Mouse (Mus musculus) thymus, postnatal 0 days (tissue): ENCODE measurements around the gene Mybbp1a. TPM values are rescaled to one million over a fixed set of nuclear protein-coding genes. Genes with fewer than 3 reads are reported as not detected.
A peak's percentile ranks its signal among the peaks of the same experiment; 100 is the strongest.

Experiments
- DNase-seq: peaks from one replicate; pipeline ENCODE4 v3.0.0-alpha.2; 2015; ENCODE audit warnings: low spot score
- polyA plus RNA-seq: library from polyadenylated mRNA; unstranded; fragments of >200 nt; fragmentation: Nextera tagmentation; extraction: Ambion mirVana; gene quantifications from 2 replicates; pipeline ENCODE4 v1.2.1, GENCODE M21; 2015

The Mybbp1a gene
- polyA plus RNA-seq = 124 and 128 TPM in 2 replicates

GRCm38 (mm10) chr11:72440965-72441664, at the start of gene Mybbp1a:
Gene Mybbp1a, plus strand, starts transcription at chr11:72441355.
- DNase-seq = peak; percentile 96

GRCm38 (mm10) chr11:72393243-72393642, 47.9 kb upstream of the Mybbp1a start:
- DNase-seq = no peak

- DNase-seq = no peak
These were observed 47.5 kb upstream of the Mybbp1a start for GRCm38 (mm10) chr11:72393669-72394068.

- DNase-seq = no peak
These were observed 46.5 kb upstream of the Mybbp1a start for GRCm38 (mm10) chr11:72394694-72395093.

- no peak for DNase-seq
These were observed 45.5 kb upstream of the Mybbp1a start for GRCm38 (mm10) chr11:72395652-72396051.

- DNase-seq = no peak
These were observed 44.5 kb upstream of the Mybbp1a start for GRCm38 (mm10) chr11:72396621-72397020.

GRCm38 (mm10) chr11:72397072-72397471, 44.1 kb upstream of the Mybbp1a start:
- DNase-seq = no peak

GRCm38 (mm10) chr11:72397811-72398525, 43.2 kb upstream of the Mybbp1a start:
- no peak for DNase-seq

GRCm38 (mm10) chr11:72401068-72401467, 40.1 kb upstream of the Mybbp1a start:
- no peak for DNase-seq

- DNase-seq = no peak
These were observed 39.1 kb upstream of the Mybbp1a start for GRCm38 (mm10) chr11:72402017-72402416.

GRCm38 (mm10) chr11:72402969-72403368, 38.2 kb upstream of the Mybbp1a start:
- no peak for DNase-seq

GRCm38 (mm10) chr11:72405532-72405931, 35.6 kb upstream of the Mybbp1a start:
- no peak for DNase-seq

GRCm38 (mm10) chr11:72406079-72406675, 35.0 kb upstream of the Mybbp1a start:
- no peak for DNase-seq

GRCm38 (mm10) chr11:72407081-72407480, 34.1 kb upstream of the Mybbp1a start:
- no peak for DNase-seq

GRCm38 (mm10) chr11:72407574-72407973, 33.6 kb upstream of the Mybbp1a start:
- DNase-seq = no peak

- no peak for DNase-seq
These were observed 32.5 kb upstream of the Mybbp1a start for GRCm38 (mm10) chr11:72408451-72409170.

GRCm38 (mm10) chr11:72409649-72410385, 31.3 kb upstream of the Mybbp1a start:
- no peak for DNase-seq

GRCm38 (mm10) chr11:72410521-72411092, 30.5 kb upstream of the Mybbp1a start:
- no peak for DNase-seq

GRCm38 (mm10) chr11:72411093-72411921, 29.8 kb upstream of the Mybbp1a start, which contains the start of gene Smtnl2:
Gene Smtnl2, minus strand, starts transcription at chr11:72411713.
- DNase-seq = peak; percentile 12

GRCm38 (mm10) chr11:72411945-72412344, 29.2 kb upstream of the Mybbp1a start:
- DNase-seq = no peak
